Mouse (Mus musculus): ENCODE results near the gene Pim1. TPM values are rescaled to one million over a fixed set of nuclear protein-coding genes. Genes with fewer than 3 reads are reported as not detected.
A peak's percentile ranks its signal among the peaks of the same experiment; 100 is the strongest.
"Not testable (repeated sequence)": the region's sequence is repeated elsewhere in the genome, so short reads cannot be mapped to it uniquely, and the experiment has no call there.

Pim1 gene
- polyA plus RNA-seq, 1 experiment = 3.5 TPM

DNA sequence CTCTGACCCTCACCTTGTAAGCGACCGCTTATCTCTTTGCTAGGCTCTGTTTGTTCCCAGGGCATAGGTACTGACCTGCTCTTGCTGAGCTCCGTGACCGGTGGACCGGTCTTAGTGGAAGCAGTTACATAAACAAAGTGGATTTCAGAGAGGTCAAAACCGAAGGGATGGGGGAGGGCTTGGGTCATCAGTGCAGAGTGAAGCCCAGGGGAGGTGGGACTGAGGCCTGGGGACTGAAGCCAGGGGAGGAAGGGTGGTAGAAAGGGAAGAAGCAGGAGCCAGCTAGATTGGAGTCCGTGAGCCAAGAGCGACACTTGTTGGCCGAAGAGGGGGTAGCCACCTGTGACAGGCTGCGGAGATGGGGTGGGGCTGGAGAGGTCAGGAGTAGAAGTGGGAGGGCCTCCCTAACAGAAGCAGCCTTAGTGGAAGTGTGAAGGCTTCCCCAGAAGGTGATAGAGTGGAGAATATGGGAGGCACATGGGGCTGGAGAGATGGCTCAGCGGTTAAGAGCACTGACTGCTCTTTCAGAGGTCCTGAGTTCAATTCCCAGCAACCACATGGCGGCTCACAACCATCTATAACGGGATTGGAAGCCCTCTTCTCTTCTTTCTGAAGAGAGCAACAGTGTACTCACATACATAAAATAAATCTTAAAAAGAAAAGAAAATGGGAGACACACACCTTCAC is 22.6 kb downstream of the Pim1 start:
- no peak overlapping the region for H3K4me3 ChIP-seq (ENCODE audit: insufficient read depth, low read length)
- TF ChIP-seq CTCF (IDR thresholded peaks at IDR 0.05; ENCODE audit: extremely low read depth, insufficient read depth, low read length) (peak; percentile 40; the same call in 1 of the 2 replicates), POLR2A (IDR thresholded peaks at IDR 0.05; ENCODE audit: extremely low read depth, insufficient read depth, low read length) (no peak)
- H3K4me1 ChIP-seq (ENCODE audit: control insufficient read depth, insufficient read depth, low read length) = 0 out of 2 replicates have a peak, but pooled peaks cover 2% of the 10 kb centered on the region

DNA sequence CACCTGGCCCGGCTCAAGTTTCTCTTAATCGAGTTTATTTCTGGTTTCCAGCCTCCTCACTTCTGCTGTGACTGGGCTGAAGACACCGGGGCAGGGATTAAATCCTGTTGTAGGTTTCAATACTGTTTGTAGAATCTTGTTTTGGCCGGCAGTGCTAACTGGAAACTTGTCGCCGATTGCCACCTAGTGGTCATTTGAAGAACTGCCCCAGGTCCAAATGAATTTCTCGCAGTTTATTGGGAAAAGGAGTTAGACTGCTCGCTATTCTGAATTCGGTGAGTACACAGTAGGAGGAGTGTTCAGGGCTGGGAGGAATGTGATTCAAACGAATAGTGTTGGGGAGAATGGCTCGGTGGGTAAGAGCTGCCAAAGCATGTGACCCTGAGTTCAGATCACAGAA is 23.9 kb downstream of the Pim1 start:
- no peak overlapping the region for H3K27ac ChIP-seq (ENCODE audit: insufficient read depth, low read length)
- H3K4me3 ChIP-seq (ENCODE audit: insufficient read depth, low read length) = no peak overlapping the region
- H3K4me1 ChIP-seq (ENCODE audit: control insufficient read depth, insufficient read depth, low read length) = 0 out of 2 replicates have a peak, but pooled peaks cover 2% of the 10 kb centered on the region
- peak; percentile 89 for TF ChIP-seq CTCF (IDR thresholded peaks at IDR 0.05; ENCODE audit: extremely low read depth, insufficient read depth, low read length)
- no peak for TF ChIP-seq POLR2A (IDR thresholded peaks at IDR 0.05; ENCODE audit: extremely low read depth, insufficient read depth, low read length)

More for the DNA sequence above, 22.6 kb downstream of the Pim1 start:
- no peak overlapping the region for H3K27ac ChIP-seq (ENCODE audit: insufficient read depth, low read length)

DNA sequence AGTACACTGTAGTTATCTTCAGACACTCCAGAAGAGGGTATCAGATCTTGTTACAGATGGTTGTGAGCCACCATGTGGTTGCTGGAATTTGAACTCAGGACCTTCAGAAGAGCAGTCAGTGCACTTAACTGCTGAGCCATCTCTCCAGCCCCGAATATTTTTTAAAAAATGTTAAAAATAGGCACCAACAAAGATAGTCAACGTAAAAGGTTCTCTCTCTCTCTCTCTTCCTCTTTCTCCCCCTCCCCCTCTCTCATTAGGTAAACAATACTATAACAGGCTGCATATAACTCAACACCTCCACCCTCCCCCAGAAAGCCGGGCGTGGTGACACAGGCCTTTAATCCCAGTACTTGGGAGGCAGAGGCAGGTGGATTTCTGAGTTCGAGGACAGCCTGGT is 28.1 kb downstream of the Pim1 start:
- H3K27ac ChIP-seq (ENCODE audit: insufficient read depth, low read length); H3K4me1 ChIP-seq (ENCODE audit: control insufficient read depth, insufficient read depth, low read length); H3K4me3 ChIP-seq (ENCODE audit: insufficient read depth, low read length): not testable (repeated sequence)

DNA sequence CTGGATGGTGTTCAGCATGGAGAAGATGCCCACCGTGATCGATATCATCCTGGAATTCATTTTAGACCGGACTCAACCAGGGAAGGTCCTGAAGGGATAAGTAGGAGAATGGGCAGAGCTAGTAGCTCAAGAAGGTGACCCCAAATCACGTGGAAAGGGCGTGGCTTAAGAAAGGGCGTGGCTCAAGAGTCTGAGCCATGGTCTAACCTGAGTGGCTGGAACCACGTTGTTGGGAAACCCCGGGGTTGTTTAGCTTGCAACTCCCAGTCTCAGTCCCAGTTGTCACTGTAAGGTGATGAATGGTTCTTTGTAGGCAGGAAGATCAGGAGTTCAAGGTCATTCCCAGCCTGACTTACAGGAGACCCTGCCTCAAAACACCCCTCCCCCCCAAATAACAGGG is 29.2 kb downstream of the Pim1 start:
- Histone ChIP-seq H3K4me1 (ENCODE audit: control insufficient read depth, insufficient read depth, low read length) (no peaks in the 10 kb centered on the region), H3K4me3 (ENCODE audit: insufficient read depth, low read length) (no peak overlapping the region), H3K27ac (ENCODE audit: insufficient read depth, low read length) (no peak overlapping the region)
- TF ChIP-seq POLR2A (IDR thresholded peaks at IDR 0.05; ENCODE audit: extremely low read depth, insufficient read depth, low read length) (no peak), CTCF (IDR thresholded peaks at IDR 0.05; ENCODE audit: extremely low read depth, insufficient read depth, low read length) (no peak)

DNA sequence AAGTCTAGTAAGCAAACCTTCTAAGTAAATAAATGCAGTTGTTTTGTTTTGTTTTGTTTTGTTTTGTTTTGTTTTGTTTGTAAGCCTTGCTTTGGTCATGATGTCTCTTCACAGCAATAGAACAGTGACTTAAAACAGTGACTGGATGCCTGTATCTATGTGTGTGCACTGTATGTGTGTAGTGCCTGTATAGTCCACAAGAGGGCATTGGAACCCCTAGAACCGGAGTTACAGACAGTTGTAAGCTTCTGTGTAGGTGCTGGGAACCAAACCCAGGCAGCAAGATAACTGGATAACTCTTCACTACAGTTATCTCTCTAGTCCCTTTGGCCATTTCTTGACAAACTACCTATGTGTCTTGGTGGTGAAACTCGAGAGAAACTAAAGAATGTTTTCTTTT is 35.1 kb downstream of the Pim1 start:
- no peak overlapping the region for H3K27ac ChIP-seq (ENCODE audit: insufficient read depth, low read length)
- no peaks in the 10 kb centered on the region for H3K4me1 ChIP-seq (ENCODE audit: control insufficient read depth, insufficient read depth, low read length)
- no peak for TF ChIP-seq POLR2A (IDR thresholded peaks at IDR 0.05; ENCODE audit: extremely low read depth, insufficient read depth, low read length)
- no peak for TF ChIP-seq CTCF (IDR thresholded peaks at IDR 0.05; ENCODE audit: extremely low read depth, insufficient read depth, low read length)
- H3K4me3 ChIP-seq (ENCODE audit: insufficient read depth, low read length) = no peak overlapping the region

DNA sequence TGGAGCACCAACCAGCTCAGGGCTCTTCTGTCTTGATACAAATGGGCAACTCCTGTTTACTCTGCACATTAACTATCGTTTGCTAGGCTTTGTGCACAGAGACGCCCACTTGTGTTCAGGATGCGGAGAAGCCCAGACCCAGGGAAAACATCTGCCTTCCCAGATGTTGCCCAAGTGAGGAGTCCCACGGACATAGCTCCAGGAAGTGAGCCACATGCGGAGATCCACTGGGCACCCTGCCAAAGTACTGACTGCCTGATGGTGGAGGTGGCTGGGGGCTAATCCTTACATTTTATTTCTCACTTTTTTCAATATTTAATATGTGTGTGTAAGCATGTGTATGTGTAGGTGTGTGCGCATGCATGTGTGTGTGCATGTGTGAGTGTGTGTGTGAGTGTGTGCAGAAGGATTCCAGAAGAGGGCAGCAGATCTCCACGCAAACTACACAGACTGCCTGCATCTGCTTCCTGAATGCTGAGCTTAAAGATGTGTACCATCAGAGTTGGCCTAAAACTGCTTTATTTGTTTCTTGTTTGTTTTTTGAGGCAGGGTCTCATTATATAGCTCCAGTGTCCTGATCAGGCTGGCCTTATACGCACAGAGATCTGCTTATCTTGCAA is 38.1 kb downstream of the Pim1 start:
- no peak overlapping the region for H3K4me3 ChIP-seq (ENCODE audit: insufficient read depth, low read length)
- no peak overlapping the region for H3K27ac ChIP-seq (ENCODE audit: insufficient read depth, low read length)
- TF ChIP-seq CTCF (IDR thresholded peaks at IDR 0.05; ENCODE audit: extremely low read depth, insufficient read depth, low read length) (peak; percentile 57), POLR2A (IDR thresholded peaks at IDR 0.05; ENCODE audit: extremely low read depth, insufficient read depth, low read length) (no peak)
- no peaks in the 10 kb centered on the region for H3K4me1 ChIP-seq (ENCODE audit: control insufficient read depth, insufficient read depth, low read length)

DNA sequence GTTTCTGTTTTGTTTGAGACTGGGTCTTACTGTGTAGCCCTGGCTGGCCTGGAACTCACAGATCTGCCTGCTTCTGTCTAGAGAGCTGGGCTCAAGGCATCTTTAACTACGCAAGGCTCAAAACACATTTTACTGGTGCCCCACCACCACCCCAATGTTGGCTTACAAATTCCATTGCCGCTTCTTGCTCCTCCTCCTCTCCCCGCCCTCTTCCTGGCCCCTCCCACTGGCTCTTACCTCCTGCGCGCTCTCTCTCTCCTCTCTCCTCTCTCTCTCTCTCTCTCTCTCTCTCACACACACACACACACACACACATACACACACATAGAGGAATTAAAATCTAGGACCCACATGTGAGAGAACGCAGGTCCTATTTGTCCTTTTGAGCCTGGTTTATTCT is 40.0 kb downstream of the Pim1 start:
- H3K27ac ChIP-seq (ENCODE audit: insufficient read depth, low read length) = no peak overlapping the region
- H3K4me3 ChIP-seq (ENCODE audit: insufficient read depth, low read length) = no peak overlapping the region
- no peaks in the 10 kb centered on the region for H3K4me1 ChIP-seq (ENCODE audit: control insufficient read depth, insufficient read depth, low read length)
- TF ChIP-seq POLR2A (IDR thresholded peaks at IDR 0.05; ENCODE audit: extremely low read depth, insufficient read depth, low read length) (no peak), CTCF (IDR thresholded peaks at IDR 0.05; ENCODE audit: extremely low read depth, insufficient read depth, low read length) (no peak)

DNA sequence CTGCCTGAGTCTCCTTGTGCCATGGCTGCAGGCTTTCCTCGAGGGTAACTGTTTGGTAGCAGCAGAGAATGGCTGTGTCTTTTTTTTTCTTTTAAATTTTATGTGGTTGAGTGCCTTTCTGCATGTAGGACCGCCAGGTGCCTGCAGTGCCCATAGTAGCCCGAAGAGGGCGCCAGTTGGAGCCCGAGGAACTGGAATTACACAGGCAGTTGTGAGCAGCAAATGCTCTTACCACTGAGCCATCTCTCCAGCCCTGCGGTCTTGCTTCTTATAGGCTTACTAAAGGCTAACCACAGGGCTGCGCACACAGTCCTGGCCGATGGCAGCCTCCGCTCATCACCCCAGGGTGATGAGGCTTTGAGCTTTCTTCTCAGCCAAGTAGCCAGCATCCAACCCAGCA is 40.7 kb downstream of the Pim1 start:
- H3K4me1 ChIP-seq (ENCODE audit: control insufficient read depth, insufficient read depth, low read length) = no peaks in the 10 kb centered on the region
- no peak overlapping the region for H3K27ac ChIP-seq (ENCODE audit: insufficient read depth, low read length)
- no peak for TF ChIP-seq POLR2A (IDR thresholded peaks at IDR 0.05; ENCODE audit: extremely low read depth, insufficient read depth, low read length)
- no peak for TF ChIP-seq CTCF (IDR thresholded peaks at IDR 0.05; ENCODE audit: extremely low read depth, insufficient read depth, low read length)
- H3K4me3 ChIP-seq (ENCODE audit: insufficient read depth, low read length) = no peak overlapping the region

DNA sequence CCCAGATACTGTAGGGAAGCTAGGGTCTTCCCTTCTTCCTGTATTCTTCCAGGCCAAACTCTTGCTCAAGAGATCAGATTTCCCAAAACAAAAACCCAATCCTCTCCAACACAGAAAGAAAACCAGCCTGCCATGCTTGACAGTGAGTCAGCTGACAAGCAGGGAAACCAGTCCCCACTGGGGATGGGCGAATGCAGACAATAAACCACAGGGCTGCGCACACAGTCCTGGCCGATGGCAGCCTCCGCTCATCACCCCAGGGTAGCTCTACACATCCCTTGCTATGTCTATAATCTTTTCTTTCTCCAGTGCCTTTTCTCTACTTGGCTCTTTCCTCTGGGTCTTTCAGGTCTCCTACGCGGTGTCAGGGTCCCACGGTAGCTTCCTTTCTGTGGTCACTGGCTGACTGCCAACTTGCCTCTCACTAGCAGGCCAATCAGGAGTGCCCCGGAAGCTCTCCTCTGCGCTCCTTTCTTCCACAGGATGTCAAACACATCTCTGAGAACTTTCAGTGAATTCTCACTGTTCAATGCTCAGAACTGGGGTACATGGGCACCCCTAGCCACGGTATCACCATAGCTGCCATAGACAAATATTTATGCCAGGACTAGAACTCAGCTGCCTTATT is 41.3 kb downstream of the Pim1 start:
- H3K27ac ChIP-seq (ENCODE audit: insufficient read depth, low read length) = no peak overlapping the region
- TF ChIP-seq POLR2A (IDR thresholded peaks at IDR 0.05; ENCODE audit: extremely low read depth, insufficient read depth, low read length) (no peak), CTCF (IDR thresholded peaks at IDR 0.05; ENCODE audit: extremely low read depth, insufficient read depth, low read length) (no peak)
- no peak overlapping the region for H3K4me3 ChIP-seq (ENCODE audit: insufficient read depth, low read length)
- H3K4me1 ChIP-seq (ENCODE audit: control insufficient read depth, insufficient read depth, low read length) = no peaks in the 10 kb centered on the region

DNA sequence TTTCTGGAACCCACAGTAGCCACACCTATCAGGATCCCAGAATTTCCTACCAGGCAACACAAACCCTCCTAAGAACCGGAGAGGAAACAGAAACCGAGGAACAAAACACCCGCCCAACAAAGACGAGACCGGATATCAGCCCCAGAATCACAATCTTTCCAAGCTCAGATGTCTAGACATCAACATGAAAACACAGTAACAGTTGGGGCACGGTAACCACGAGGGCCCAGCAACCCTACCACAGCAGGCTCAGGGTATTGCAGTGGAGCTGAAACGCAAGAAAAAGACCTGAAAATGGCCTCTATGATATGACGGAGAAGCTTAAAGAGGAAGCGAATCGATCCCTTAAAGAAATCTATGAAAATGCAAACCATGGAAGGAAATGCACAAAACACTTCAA is 43.3 kb downstream of the Pim1 start:
- Histone ChIP-seq H3K27ac (ENCODE audit: insufficient read depth, low read length) (no peak overlapping the region), H3K4me3 (ENCODE audit: insufficient read depth, low read length) (no peak overlapping the region), H3K4me1 (ENCODE audit: control insufficient read depth, insufficient read depth, low read length) (no peaks in the 10 kb centered on the region)
- no peak for TF ChIP-seq POLR2A (IDR thresholded peaks at IDR 0.05; ENCODE audit: extremely low read depth, insufficient read depth, low read length)
- no peak for TF ChIP-seq CTCF (IDR thresholded peaks at IDR 0.05; ENCODE audit: extremely low read depth, insufficient read depth, low read length)

Measured in cortical plate, adult 2 months (tissue).